Mouse (Mus musculus) embryonic fibroblast, embryonic 13.5 days (primary cell): ENCODE results near the gene Cntn4.

Source experiments
- CTCF ChIP-seq: IDR thresholded peaks from 2 replicates; pipeline ENCODE4 v1.5.1; 2011; ENCODE audit warnings: mild to moderate bottlenecking, control low read depth, low read length, moderate library complexity, borderline replicate concordance; ENCODE audit not compliant: insufficient read depth
- POLR2A ChIP-seq: IDR thresholded peaks from 2 replicates; pipeline ENCODE4 v1.6.1; 2011; ENCODE audit warnings: low read depth, mild to moderate bottlenecking, control low read depth, low read length, moderate library complexity

DNA sequence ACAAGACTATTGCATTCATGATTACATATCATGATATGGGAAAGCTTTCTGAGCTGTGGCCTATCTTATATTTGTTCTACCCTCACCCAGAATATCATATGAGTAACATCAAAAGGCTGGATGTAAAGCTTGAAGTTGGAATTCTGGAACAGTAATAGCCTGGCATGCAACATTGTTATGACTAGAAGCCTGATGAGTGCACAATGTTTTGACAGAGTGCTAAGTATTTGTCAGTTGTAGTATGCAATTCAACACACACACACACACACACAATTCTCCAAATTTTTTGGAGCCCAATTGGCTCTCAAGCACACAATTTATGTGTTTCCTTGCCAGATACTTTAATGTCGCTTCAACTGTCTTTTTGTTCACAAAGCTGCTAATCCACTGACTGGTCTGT, 523.5 kb downstream of the Cntn4 start:
- TF ChIP-seq CTCF (no peak), POLR2A (no peak)
